Mouse (Mus musculus): ENCODE results near the gene Vac14.
A peak's percentile ranks its signal among the peaks of the same experiment; 100 is the strongest.

Gene Vac14

DNA sequence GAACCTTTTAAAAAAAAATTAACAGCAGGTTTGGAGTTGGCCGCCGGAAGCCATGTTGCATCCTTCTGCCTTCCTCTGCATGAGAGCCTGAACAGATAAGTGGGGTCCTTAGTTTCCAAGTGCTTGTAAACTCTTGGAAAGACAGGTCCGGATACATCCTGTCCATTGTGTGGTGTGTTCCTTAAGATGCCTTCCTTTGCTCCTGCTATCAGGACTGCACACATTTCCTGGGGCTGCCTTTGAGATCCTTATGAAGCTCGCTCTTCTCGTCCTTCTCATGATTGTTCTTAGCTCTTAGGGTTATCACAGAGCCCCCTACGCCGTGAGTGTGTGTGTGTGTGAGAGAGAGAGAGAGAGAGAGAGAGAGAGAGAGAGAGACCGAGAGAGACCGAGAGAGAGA lies 71.6 kb downstream of the Vac14 start:
- DNase-seq (ENCODE audit: low spot score), result no peak

DNA sequence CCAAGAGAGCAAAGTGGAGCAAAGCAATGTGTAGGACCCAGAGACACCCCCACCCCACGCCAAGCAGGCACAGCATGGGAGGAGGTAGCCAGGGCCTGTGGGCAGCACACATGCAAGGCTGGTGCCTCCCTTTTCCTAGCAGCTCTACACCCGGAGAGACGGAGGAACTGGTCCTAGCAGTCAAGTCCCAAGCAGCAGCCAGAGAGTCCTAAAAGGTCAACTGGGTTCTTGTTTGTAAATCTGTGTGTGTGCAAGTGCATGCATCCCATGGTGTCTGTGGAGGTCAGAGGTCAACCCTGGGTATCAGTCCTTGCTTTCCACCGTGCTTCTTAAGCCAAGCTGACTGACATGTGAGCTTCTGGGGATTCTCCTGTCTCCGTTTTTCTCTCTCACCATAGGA lies 75.8 kb downstream of the Vac14 start:
- DNase-seq (ENCODE audit: low spot score), result no peak

DNA sequence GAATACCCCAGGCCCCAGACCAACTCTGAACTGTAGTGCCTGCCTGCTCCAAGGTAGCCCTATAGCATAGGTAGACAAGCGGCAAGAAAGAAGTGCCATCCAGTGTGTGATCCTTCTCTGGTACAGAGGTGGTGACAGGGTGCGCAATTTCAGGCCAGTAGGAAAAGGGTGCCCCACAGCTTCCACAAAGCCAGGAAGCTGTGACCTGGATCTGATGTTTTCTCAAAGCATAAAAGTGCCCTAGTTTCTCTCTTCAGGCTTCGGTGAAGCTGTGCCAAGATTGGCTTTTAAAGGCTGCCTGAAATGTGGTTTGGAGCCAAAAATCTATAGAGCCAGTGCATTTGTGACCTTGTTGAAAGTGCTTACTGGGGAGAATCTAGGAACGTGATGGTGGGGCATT lies 76.4 kb downstream of the Vac14 start:
- no peak for DNase-seq (ENCODE audit: low spot score)

DNA sequence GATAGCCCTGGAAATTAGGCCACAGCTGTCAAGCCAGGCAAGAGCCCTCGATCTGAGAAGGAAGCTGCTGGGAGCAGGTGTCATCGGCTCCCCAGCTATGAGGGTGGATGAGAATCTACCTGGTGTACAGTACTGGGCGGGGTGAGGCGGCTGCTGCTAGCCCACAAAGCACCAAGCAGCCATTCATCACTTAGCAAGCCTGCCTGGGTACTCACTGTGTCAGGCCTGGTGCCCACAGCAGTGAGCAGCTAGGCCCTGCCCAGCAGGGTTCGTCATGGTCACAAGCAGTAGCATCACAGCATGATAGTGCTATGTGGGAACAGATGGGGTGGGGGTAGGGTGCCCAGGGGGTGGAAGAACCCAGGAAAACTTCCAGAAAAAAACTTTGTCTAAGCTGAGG lies 77.0 kb downstream of the Vac14 start:
- DNase-seq (ENCODE audit: low spot score), result no peak

DNA sequence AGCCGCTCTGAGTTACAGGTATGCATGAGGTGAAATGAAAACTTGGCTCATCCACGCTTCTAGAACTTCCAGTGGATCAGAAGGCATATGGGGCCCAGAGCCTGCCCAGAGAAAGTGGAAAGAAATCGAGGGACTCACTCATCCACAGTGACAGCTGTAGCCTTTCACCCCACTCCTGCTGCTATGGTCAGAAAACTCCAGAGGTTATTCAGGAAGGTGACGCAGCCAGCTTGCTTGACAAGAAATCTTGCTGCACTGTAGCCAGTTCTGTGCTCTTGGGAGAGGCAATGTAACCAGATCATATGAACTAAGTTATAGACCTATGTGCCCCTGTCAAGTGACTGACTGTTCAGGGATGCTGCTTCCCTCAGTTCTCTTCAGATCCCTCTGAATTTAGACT lies 77.7 kb downstream of the Vac14 start:
- DNase-seq (ENCODE audit: low spot score), result no peak

DNA sequence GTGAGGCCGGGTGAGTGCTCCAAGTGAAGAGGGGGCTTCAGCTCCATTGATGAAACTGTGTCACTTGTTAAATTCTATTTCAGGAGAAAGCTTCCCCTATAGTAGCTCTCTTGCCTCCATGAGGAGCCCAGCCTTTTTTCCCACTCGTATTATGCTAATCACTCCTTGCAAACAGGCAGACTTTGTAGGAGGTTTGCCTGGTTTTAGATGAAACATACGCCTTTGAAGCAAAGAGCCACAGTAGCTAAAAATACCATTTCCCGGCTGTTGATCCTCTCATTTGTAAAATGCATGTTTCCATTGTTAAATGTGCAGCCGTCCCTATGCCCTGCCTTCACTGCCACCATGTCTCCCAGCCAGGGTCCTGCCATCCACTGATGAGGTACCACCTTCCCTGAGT lies 79.2 kb downstream of the Vac14 start:
- no peak for DNase-seq (ENCODE audit: low spot score)

DNA sequence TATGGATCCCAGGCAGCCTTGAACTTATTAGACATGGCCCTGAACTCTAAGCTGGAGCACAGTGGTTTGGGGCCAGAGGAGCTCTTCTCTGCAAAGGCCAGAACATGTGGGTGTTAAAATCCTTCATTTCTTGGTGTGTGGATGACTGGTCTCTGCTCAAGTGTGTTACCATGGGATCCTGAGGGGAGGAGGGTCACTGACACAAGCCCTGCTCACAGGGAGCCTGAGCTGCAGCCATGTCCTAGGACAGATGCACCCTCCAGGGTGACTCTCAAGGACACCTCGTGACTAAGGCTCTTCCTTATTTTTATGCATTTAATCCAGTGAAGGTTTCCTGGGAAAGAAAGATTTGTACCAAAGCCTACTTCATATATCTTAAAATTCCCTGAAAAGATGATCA lies 79.7 kb downstream of the Vac14 start:
- no peak for DNase-seq (ENCODE audit: low spot score)

DNA sequence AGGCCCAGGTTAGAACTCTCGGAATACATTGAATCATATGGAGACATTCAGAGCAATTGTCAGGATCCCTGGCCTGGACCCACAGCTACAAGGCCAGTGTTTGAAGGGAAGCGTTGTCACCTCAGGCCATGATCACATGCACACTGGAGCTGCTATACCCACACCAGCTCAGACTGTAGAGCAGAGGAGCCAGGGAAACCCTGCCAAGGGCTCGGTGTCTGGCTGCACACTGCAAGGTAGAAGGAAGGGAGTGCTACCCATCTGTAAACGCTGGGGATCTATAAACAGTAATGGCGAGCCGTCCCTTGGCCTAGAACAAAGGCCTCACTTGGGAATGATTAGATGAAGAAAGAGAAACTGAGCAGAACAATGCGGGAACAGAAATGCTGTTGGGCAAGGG lies 81.1 kb downstream of the Vac14 start:
- DNase-seq (ENCODE audit: low spot score), result no peak

DNA sequence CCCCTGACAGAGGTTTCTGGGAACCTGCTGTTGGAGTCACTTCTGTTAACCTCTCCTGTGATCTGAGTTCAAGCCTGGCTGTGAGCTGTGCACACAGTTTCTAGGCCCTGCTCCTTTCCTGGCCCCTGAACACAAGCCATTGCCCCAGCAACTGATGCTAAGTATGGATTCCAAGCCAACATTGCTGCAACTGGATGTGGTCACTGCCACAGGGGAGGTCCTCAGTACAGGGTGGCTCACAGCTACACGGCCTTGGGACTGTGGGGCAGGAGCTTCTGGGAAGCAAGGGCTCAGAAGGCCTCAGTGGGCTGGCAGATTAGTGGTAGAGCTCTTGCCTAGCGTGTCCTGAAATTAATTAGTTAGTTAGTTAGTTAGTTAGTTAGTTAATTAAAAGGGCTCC lies 82.2 kb downstream of the Vac14 start:
- no peak for DNase-seq (ENCODE audit: low spot score)

DNA sequence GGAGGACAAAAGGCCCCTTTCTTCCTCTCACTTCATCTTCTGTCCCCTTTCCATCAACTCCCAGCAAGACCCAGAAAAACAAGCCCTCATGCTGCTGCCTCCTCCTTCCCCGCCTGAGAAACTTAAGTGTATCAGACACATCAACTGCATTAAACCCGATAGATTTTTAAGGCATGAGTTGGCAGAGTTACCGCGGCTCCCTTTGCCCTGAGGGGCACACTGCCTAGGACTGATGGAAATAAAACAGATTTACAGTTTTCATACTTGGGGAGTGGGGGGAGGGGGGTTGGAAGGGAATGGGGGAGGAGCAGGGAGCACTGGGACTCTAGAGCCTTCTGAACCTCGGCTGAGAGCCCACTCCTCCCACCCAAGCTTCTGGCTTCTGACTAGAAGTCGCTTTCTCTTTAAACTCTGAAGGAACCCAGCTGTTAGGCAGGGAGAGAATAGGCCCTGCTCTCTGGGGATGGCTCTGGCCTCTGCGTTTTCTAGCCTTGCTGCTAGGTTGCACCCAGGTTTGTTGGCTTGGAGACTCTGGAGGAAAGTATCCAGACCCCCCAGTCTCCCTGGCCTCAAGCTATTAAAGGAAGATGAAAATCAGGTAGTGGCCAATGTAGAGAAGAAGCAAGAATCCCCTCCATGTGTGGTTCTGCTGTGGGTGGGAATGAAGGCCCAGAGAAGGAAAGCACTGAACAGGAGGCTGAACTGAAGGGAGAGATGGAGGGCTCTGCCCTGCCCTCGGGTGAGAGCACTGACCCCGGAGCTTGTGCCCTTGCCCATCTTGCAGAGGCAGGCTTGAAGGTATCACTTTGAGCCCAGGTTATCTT lies 84.5 kb downstream of the Vac14 start:
- DNase-seq (ENCODE audit: low spot score), result no peak

DNA sequence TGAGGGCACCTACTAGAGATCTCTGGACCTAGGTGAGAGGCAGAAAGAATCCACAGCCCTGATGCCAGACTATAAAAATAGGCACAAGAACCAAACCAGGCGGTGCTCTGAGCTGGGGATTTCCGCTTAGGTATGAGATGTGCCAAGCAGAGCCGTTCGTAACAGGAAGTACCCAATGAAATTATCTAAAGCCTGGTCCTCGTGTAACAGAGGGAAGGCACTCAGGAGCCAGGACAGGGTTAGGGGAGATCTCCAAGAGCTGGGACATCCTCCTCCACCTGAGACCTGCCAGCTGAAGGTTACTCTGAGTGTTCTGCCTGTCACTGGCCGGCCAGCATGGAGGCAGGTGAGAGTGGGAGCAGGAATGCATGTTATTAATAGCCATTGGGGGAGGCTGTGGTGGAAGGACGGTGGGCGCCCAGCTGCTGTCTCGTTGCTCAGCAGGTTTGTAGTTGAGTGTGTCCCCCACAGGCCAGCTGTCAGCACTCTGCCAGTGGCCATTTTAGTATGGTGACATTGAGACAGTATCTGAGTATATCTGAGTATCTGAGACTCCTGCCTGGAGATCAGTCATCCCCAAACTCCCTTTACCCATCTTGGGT lies 85.2 kb downstream of the Vac14 start:
- no peak for DNase-seq (ENCODE audit: low spot score)

DNA sequence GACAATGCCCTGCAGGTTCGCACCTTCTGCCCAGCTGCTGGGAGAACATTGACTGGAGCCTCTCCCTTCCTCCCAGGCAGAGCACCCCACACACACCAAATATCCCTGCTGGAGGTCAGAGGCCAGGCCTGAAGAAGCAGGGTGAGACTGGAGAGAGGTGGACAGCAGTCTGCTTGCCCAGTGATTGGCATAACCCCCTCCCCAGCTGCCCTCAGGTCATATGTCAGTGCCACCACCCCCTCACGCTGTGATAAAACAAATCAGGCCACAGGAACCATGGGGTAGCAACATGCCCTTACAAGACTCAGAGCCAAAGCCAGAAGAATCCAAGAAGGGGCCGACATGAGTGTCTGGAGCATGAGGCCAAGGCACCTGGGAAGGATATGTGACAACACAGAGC lies 85.7 kb downstream of the Vac14 start:
- DNase-seq (ENCODE audit: low spot score), result no peak

DNA sequence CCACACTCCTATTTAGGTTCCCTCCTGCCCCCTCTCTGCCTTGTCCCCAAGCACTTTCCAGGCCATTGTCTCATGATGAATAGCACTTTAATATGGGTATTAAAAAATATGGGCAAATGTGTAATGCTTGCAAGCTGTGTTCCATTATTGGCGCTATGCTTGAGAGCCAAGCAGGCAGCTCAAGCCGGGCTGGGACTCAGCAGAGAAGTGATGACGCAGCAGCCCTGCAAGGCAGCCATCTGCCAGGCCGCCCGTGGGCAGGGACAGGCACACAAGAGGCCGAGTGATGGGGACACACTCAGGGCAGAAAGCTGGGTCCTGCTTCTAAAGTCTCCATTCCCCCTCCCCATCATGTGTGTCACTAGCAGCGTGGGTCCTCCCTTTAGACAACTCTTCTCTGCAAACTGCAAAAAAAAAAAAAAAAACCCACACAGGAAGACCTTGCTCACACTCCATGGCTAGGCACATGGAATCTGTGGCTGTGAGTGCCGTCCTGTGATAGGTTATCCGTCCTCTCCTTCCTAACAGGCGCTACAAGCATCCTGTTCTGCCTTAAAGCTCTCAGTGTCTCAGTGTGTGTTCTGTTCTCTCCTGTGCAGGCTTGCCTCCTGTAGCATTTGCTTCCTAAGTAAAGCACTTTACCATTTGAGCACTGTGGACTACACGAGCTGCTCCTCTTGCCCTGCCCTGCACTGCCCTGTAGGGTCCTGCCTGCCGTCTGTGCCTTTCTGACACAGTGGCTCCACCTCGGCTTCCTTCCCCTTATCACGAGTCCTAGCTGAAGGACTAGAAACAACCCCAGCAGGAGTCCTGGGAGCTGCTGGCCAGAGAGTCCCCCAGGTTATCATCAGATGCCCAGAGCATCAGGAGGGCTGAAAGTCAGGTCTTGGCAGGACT lies 87.3 kb downstream of the Vac14 start:
- no peak for DNase-seq (ENCODE audit: low spot score)

DNA sequence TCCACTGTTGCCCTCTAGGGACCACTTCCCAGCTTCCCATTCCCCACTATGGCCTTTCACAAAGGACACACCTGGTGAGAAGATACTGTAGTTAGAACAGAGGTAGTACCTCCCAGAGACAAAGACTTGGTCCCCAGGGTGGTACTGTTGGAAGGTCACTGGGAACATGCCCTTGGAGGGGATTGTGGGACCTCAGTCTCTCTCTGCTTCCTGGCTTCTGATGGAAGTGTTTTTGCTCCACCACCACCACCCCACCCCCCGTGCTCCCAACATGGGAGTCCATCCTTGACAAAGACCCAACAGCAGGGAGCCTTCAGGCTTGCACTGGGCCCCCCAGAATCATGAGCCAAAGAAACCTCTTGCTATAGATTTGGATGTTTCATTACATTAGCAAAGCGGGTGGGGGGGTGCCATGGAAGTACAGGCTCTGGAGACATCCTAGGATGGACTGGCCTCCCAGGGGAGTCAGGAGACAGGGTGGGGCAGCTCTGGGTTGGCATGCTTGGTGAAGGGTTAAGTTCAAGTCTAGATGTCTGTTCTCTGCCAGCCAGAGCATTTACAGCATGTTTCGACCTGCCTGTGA lies 88.0 kb downstream of the Vac14 start:
- DNase-seq (ENCODE audit: low spot score), result no peak

DNA sequence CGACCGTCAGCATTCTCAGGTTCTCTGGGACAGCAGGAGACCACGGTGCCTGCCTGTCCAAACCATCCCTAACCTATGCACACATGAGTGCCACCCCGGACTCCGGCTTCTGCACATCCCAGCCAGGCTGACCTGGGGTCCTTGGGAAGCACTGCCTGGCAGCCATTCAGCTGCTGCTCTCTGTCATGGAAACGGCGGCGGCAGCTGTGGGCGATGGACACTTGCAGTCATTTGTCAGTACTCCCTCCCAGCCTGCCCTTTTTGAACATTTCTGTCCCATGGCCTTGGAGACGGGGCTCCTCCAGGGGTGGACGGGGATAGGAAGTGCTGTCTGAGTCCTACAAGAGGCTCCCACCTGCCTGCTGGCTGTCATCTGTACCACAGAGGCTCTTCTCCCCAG lies 90.0 kb downstream of the Vac14 start:
- no peak for DNase-seq (ENCODE audit: low spot score)

DNA sequence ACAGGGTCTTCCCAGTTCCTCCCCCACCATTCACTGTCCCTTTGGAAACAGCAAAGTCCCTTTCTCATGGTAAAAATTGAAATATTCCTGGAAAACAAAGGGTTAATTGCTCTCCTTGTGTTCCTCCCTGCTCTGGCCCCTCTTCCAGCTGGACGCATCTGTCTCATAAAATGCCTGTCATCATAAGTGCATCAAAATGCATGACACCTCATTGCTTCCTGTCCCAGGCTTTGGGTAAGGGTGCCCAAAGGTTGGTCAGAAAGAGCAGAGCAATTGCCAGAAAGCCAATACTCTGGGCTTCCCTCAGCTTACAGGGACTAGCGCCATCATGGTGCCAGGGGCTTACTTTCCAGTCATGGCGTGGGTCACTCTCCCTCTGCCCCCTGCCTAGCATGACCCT lies 92.2 kb downstream of the Vac14 start:
- no peak for DNase-seq (ENCODE audit: low spot score)

DNA sequence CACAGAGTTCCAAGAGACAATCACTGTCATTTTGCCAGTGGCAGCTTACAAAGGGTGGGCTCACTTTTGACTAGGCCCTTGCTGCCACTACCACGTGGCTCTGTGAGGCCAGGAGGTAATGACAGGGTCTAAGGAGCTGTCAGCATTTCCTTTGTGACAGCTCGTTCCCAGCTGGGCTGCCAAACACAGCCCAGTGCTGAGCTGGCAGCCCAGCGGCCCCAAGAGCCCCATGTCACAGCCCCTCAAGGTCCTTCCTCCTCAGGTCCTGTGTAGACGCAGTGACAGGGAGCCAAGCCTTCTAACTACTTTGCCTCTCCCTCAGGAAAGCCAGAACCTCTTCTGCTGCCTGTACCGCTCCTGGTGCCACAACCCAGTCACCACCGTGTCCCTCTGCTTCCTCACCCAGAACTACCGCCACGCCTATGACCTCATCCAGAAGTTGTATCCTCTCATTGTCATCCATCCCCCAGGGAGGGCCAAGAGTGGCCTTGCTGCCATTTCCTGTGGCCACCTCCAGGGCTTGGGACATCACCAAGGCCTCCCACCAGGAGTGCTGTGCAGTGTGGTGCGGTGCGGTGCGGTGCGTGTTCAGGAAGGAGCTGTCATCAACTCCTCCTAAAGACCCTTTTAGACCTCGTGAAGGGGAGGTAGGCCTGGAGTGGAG lies 93.0 kb downstream of the Vac14 start:
- DNase-seq (ENCODE audit: low spot score), result no peak

DNA sequence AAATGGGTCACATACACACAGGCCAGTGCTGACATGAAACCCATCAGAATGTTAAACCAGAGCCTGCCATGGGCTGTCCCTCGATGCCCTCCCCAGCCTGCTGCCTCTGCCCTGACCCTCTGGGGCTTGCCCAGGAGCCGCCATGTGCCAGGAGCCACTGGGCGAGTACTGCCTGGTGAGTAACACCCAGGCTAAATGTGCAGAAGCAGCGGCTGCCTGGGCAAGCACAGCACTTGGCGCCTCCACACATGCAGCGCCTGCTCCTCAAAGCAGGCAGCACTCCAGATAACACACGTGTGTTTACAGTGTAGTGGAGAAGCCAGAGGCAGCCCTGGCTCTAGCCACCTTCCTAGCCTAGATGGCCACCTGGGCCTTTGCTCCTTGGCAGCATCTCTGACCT lies 94.7 kb downstream of the Vac14 start:
- DNase-seq (ENCODE audit: low spot score), result no peak

DNA sequence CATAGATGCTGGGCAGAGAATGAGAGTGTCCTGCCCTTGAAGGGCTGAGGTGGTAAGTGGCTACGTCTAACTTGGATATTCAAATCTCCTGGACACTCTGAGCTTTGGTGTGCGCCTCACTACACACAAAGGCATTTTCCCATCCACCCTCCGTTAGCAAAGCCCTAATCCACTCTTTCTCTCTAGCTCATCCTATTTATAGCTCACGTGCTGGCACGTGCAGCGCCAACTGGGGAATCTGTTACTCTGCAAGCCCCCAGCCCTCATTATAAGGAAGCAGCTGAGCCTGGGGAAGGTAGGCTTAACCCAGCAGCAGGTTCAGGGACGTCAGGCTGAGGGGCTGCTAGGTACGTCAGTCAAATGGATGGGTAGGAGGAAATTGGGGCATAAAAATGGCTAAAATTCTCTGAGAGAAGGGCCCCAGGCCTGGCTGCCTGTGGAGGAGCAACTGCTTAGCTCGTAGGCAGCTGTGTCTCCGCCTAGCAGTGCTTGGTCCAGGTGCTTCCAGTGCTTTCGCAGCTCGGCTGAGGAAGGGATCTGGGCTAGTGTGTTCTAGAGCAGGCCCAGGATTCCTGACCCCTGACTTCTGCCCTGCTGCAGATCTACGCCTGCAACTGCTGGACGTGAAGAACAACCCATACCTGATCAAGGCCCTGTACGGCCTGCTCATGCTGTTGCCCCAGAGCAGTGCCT lies 96.6 kb downstream of the Vac14 start:
- no peak for DNase-seq (ENCODE audit: low spot score)

DNA sequence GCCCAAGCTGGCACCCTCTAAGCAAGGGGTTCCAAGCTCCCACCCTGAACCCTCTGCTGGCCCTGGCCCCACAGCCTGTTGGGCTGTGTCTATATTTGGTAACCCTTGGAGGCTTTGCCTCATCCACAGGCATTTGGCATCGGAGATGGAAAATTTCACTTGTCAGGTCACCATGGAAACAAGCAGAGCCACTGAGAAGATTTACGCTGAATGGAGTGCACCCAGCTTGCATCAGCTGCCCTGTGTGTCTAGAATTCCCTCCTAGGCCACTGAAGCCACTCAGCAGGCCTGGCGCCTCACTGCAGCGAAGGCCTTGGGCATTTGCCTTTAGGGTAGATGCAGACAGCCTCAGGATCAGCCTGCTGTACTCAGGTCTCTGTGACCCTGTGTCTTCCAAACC lies 97.7 kb downstream of the Vac14 start:
- DNase-seq (ENCODE audit: low spot score), result peak; percentile 58

DNA sequence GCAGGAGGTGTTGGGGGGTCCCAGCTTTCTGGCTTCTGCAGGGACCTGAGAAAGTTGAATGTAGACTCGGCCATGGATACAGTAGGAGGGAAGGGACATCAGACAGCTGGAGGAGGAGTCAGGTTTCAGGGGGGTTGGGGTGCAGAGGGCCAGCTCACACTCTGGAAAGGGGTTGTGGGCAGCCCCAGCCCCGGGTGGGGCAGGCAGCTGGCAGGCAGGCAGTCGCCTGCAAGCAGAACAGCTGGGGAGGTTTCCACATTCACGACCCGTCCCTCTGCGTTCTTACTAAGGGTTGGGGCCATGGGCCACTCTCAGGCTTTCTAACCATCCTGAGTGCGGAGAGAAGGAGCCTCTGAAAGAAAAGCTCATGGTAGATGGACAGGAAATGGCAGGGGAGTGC lies 98.7 kb downstream of the Vac14 start:
- DNase-seq (ENCODE audit: low spot score), result no peak
